Mouse (Mus musculus) spleen, adult 12 weeks (tissue): Measurements from ENCODE around the gene Steap2.
"Not testable (repeated sequence)": the region's sequence is repeated elsewhere in the genome, so short reads cannot be mapped to it uniquely, and the experiment has no call there.

ENCODE experiments used
- DNase-seq: peaks from one replicate; pipeline ENCODE4 v3.0.0; 2022; ENCODE audit warnings: low spot score

Steap2 gene

GRCm38 (mm10) chr5:5693956-5694653 is at the start of gene Steap2:
Gene Steap2 (minus strand): TSS chr5:5694578.
- DNase-seq, result no peak

GRCm38 (mm10) chr5:5734445-5734844 is 40.1 kb upstream of the Steap2 start:
- DNase-seq, result no peak

- DNase-seq, result no peak
Measured at GRCm38 (mm10) chr5:5732858-5733257, 38.5 kb upstream of the Steap2 start.

- no peak for DNase-seq
Measured at GRCm38 (mm10) chr5:5732208-5732607, 37.8 kb upstream of the Steap2 start.

- no peak for DNase-seq
Measured at GRCm38 (mm10) chr5:5729904-5730303, 35.5 kb upstream of the Steap2 start.

GRCm38 (mm10) chr5:5722217-5722616 is 27.8 kb upstream of the Steap2 start:
- DNase-seq, result no peak

- DNase-seq, result no peak
Measured at GRCm38 (mm10) chr5:5711032-5711431, 16.7 kb upstream of the Steap2 start.

- DNase-seq, result no peak
Measured at GRCm38 (mm10) chr5:5707341-5708278, 13.2 kb upstream of the Steap2 start.

- DNase-seq, result no peak
Measured at GRCm38 (mm10) chr5:5705019-5705418, 10.6 kb upstream of the Steap2 start.

- no peak for DNase-seq
Measured at GRCm38 (mm10) chr5:5700386-5700785, 6.0 kb upstream of the Steap2 start.

GRCm38 (mm10) chr5:5698830-5699229 is 4.5 kb upstream of the Steap2 start:
- no peak for DNase-seq

- DNase-seq, result no peak
Measured at GRCm38 (mm10) chr5:5695401-5695942, 1.1 kb upstream of the Steap2 start.

- DNase-seq, result no peak
Measured at GRCm38 (mm10) chr5:5693541-5693955, 830 bp downstream of the Steap2 start.

- no peak for DNase-seq
Measured at GRCm38 (mm10) chr5:5692167-5692738, 2.1 kb downstream of the Steap2 start.

GRCm38 (mm10) chr5:5688945-5689540 is 5.3 kb downstream of the Steap2 start:
- no peak for DNase-seq

GRCm38 (mm10) chr5:5688228-5688627 is 6.2 kb downstream of the Steap2 start:
- DNase-seq, result no peak

- DNase-seq, result no peak
Measured at GRCm38 (mm10) chr5:5686973-5687372, 7.4 kb downstream of the Steap2 start.

GRCm38 (mm10) chr5:5684946-5685345 is 9.4 kb downstream of the Steap2 start:
- DNase-seq, result not testable (repeated sequence)

- DNase-seq, result no peak
Measured at GRCm38 (mm10) chr5:5683292-5683691, 11.1 kb downstream of the Steap2 start.

- no peak for DNase-seq
Measured at GRCm38 (mm10) chr5:5679459-5679858, 14.9 kb downstream of the Steap2 start.

- DNase-seq, result no peak
Measured at GRCm38 (mm10) chr5:5676082-5676481, 18.3 kb downstream of the Steap2 start.

- no peak for DNase-seq
Measured at GRCm38 (mm10) chr5:5668920-5669319, 25.5 kb downstream of the Steap2 start.
